Mouse (Mus musculus): ENCODE results near the gene Gpr137. TPM values are rescaled to one million over a fixed set of nuclear protein-coding genes. Genes with fewer than 3 reads are reported as not detected.
A peak's percentile ranks its signal among the peaks of the same experiment; 100 is the strongest.

Gpr137 gene
- polyA plus RNA-seq, 1 experiment from 2014 or later = 60.4 TPM

DNA sequence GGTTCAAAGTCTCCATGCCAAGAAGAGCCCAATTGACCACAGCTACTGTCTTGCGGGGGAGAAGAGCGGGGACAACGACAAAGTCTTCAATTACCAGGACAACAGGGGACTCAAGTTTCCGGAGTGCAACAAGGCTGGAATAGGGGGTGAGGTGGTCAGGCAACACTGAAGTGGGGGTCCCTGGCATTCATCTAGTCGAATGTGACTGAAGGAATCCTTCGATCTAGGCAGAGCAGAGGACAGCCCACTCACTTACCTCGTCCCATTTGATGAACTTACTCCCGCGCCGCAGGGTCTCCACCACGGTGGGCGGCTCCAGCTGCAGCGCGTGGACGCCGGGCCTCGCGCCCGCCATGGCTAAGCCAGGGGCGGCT is 27.0 kb upstream of the Gpr137 start:
- Histone ChIP-seq H3K9ac (replicated peaks; ENCODE audit: low read length) (no peak overlapping the region; the same call in 1 of the 2 replicates), H3K36me3 (ENCODE audit: control insufficient read depth, insufficient read depth, low read length) (no peaks in the 10 kb centered on the region), H3K9me3 (ENCODE audit: control insufficient read depth, low read length) (no peaks in the 10 kb centered on the region), H3K27me3 (ENCODE audit: control insufficient read depth, insufficient read depth, low read length) (peaks cover 20% of the 10 kb centered on the region), H3K27ac (replicated peaks; ENCODE audit: low read depth, low read length) (no peak overlapping the region), H3K4me2 (ENCODE audit: low read length) (peak overlapping the region; percentile 46), H3K4me1 (ENCODE audit: control insufficient read depth, insufficient read depth, low read length) (peaks cover 12% of the 10 kb centered on the region), H3K4me3 (replicated peaks; ENCODE audit: low read depth, low read length) (peak overlapping the region; percentile 28)
- no peak for ATAC-seq (ENCODE audit: low FRiP score, low TSS enrichment)
- WGBS = under 1% methylated on average over 20 of the region's 20 CpGs
- DNase-seq = no peak

DNA sequence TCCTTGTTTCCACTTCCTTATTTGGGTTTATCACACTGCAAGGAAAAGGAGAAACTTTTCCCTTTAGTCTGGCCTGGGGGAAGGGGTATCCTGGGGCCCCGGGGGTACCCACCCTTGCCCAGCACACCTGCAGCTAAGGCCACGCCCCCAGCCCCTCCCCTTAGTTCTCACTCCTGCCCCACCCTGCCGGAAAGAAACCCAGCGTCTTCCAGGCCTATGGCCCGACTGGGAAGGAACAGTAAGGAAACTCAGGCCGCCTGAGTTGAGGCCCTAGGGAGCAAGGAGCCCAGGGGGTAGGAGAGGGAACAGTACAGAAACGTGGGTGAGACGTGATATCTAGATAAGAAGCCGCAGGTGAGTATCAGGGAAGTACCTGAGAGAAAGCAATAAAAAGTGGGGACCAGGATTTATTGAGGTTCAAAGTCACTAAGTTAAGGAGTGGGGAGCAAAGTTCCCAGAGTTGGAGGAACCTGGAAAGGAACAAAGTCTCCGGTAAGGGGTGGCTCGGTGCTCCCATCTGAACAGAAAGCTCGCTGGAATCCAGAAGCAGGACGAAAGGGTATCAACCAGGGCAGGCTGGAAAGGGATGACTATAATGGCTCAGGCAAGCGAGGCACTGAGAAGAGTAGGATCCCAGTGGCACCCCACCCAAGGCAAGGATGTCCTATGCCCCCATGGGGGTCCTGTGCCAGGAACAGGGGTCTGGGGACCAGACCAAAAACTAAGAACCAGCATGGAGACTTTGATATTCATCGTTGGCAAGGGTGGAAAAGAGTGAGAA is 26.4 kb upstream of the Gpr137 start:
- H3K4me3 ChIP-seq (replicated peaks; ENCODE audit: low read depth, low read length) = peak overlapping the region; percentile 28
- DNase-seq (no peak), ATAC-seq (ENCODE audit: low FRiP score, low TSS enrichment) (no peak)
- peaks cover 20% of the 10 kb centered on the region for H3K27me3 ChIP-seq (ENCODE audit: control insufficient read depth, insufficient read depth, low read length)
- peaks cover 12% of the 10 kb centered on the region for H3K4me1 ChIP-seq (ENCODE audit: control insufficient read depth, insufficient read depth, low read length)
- no peak overlapping the region for H3K27ac ChIP-seq (replicated peaks; ENCODE audit: low read depth, low read length)
- WGBS = 15% methylated on average over 15 of the region's 15 CpGs
- H3K9ac ChIP-seq (replicated peaks; ENCODE audit: low read length) = no peak overlapping the region
- H3K36me3 ChIP-seq (ENCODE audit: control insufficient read depth, insufficient read depth, low read length) = no peaks in the 10 kb centered on the region
- no peaks in the 10 kb centered on the region for H3K9me3 ChIP-seq (ENCODE audit: control insufficient read depth, low read length)
- H3K4me2 ChIP-seq (ENCODE audit: low read length) = peak overlapping the region; percentile 46

DNA sequence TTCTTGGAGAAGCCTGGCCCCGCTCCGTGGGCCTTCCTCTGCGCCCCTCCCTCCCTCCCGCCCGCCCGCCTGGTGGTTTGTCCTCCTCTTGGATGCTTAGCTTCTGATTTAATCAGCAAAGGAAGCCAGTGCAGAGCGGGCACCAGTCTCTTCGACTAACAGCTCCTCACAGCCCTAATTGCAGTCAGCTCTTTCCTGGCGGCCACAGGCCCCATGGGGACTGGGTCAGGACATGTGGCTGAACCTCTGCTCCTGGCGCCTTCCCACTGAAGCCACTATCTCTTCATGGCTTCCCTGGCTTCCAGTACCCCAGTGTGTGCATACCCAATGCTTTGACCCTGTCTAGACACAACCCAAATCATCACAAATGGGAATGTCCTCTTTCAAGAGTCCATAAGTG is 14.2 kb upstream of the Gpr137 start:
- no peak for DNase-seq
- no peaks in the 10 kb centered on the region for H3K27me3 ChIP-seq (ENCODE audit: control insufficient read depth, insufficient read depth, low read length)
- no peak for ATAC-seq (ENCODE audit: low FRiP score, low TSS enrichment)
- H3K27ac ChIP-seq (replicated peaks; ENCODE audit: low read depth, low read length) = no peak overlapping the region
- 0 out of 2 replicates have a peak, but pooled peaks cover 4% of the 10 kb centered on the region for H3K36me3 ChIP-seq (ENCODE audit: control insufficient read depth, insufficient read depth, low read length)
- no peaks in the 10 kb centered on the region for H3K9me3 ChIP-seq (ENCODE audit: control insufficient read depth, low read length)
- H3K4me3 ChIP-seq (replicated peaks; ENCODE audit: low read depth, low read length) = no peak overlapping the region
- H3K9ac ChIP-seq (replicated peaks; ENCODE audit: low read length) = no peak overlapping the region
- peaks cover 13% of the 10 kb centered on the region for H3K4me1 ChIP-seq (ENCODE audit: control insufficient read depth, insufficient read depth, low read length)
- 79% methylated on average over 10 of the region's 10 CpGs for WGBS
- H3K4me2 ChIP-seq (ENCODE audit: low read length) = no peak overlapping the region

DNA sequence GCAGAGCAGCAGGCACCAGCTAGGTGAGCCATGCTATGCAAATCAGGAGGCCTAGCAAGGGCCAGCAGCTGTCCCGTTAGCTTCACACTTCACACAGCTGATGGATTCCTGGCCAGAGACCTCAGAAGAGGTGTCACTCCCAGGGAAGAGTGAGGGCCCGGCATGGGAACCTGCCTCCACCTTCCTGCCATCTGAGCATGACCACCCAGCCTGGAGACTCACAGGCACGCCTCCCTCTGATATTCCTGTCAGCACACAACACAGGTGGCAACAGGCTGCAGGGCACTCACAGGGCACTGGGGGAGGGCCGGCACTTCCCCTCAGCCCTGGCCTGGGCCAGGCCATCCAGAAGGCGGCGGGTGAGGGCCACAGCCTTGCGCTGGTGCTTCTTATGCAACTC is 13.1 kb upstream of the Gpr137 start:
- Histone ChIP-seq H3K4me2 (ENCODE audit: low read length) (no peak overlapping the region), H3K36me3 (ENCODE audit: control insufficient read depth, insufficient read depth, low read length) (0 out of 2 replicates have a peak, but pooled peaks cover 4% of the 10 kb centered on the region), H3K27me3 (ENCODE audit: control insufficient read depth, insufficient read depth, low read length) (no peaks in the 10 kb centered on the region), H3K9me3 (ENCODE audit: control insufficient read depth, low read length) (no peaks in the 10 kb centered on the region), H3K4me3 (replicated peaks; ENCODE audit: low read depth, low read length) (no peak overlapping the region), H3K4me1 (ENCODE audit: control insufficient read depth, insufficient read depth, low read length) (peaks cover 13% of the 10 kb centered on the region), H3K9ac (replicated peaks; ENCODE audit: low read length) (no peak overlapping the region), H3K27ac (replicated peaks; ENCODE audit: low read depth, low read length) (no peak overlapping the region)
- ATAC-seq (ENCODE audit: low FRiP score, low TSS enrichment) (no peak), DNase-seq (no peak)
- 88% methylated on average over 7 of the region's 7 CpGs for WGBS

DNA sequence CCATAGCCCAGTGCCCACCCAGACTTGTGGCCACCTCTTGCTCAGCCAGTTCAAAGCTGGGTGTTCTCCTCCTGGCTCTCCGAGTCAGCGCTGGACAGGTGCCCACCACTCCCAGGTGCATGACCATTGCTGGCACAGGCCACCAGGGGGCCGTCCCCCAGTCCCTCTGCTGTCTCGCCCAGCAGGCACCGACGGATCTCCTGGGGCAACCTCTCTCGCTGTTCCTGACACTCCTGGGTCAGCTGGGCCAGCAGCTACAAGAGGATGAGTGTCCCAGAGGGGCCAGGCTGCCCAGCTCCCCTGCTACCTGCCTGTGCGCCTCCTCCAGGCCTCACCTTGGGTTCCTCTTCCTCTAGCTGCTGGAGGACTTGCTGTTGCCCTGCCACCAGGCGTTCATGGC is 11.8 kb upstream of the Gpr137 start:
- Histone ChIP-seq H3K9ac (replicated peaks; ENCODE audit: low read length) (no peak overlapping the region), H3K4me1 (ENCODE audit: control insufficient read depth, insufficient read depth, low read length) (peaks cover 20% of the 10 kb centered on the region), H3K36me3 (ENCODE audit: control insufficient read depth, insufficient read depth, low read length) (0 out of 2 replicates have a peak, but pooled peaks cover 4% of the 10 kb centered on the region), H3K27me3 (ENCODE audit: control insufficient read depth, insufficient read depth, low read length) (no peaks in the 10 kb centered on the region), H3K27ac (replicated peaks; ENCODE audit: low read depth, low read length) (no peak overlapping the region), H3K9me3 (ENCODE audit: control insufficient read depth, low read length) (no peaks in the 10 kb centered on the region), H3K4me2 (ENCODE audit: low read length) (no peak overlapping the region), H3K4me3 (replicated peaks; ENCODE audit: low read depth, low read length) (no peak overlapping the region)
- DNase-seq = no peak
- no peak for ATAC-seq (ENCODE audit: low FRiP score, low TSS enrichment)
- WGBS = 60% methylated on average over 9 of the region's 9 CpGs

DNA sequence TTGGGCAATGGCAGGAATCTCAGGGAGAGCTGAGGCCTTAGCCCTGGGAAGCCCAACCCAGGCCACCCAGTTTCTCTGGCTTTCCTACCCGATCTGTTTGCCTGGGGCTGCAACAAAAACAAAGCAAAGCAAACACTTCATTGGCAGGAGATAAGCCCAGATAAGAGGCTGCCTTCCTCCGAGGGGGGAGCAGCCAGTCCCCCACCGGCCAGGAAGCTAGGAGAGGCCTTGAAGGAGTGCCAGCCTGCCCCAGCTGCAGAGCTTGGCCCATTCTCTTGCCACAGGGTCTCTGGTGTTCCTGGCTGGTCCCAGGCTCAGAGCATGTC is 10.4 kb upstream of the Gpr137 start:
- peak overlapping the region; percentile 97 for H3K4me2 ChIP-seq (ENCODE audit: low read length)
- no peak for DNase-seq
- peak overlapping the region; percentile 69; the same call in 1 of the 2 replicates for H3K9ac ChIP-seq (replicated peaks; ENCODE audit: low read length)
- H3K27me3 ChIP-seq (ENCODE audit: control insufficient read depth, insufficient read depth, low read length) = no peaks in the 10 kb centered on the region
- no peak overlapping the region; the same call in 1 of the 2 replicates for H3K4me3 ChIP-seq (replicated peaks; ENCODE audit: low read depth, low read length)
- WGBS = 34% methylated on average over 3 of the region's 3 CpGs
- 0 out of 2 replicates have a peak, but pooled peaks cover 6% of the 10 kb centered on the region for H3K36me3 ChIP-seq (ENCODE audit: control insufficient read depth, insufficient read depth, low read length)
- peaks cover 20% of the 10 kb centered on the region for H3K4me1 ChIP-seq (ENCODE audit: control insufficient read depth, insufficient read depth, low read length)
- ATAC-seq (ENCODE audit: low FRiP score, low TSS enrichment) = no peak
- H3K9me3 ChIP-seq (ENCODE audit: control insufficient read depth, low read length) = no peaks in the 10 kb centered on the region
- H3K27ac ChIP-seq (replicated peaks; ENCODE audit: low read depth, low read length) = peak overlapping the region; percentile 84

DNA sequence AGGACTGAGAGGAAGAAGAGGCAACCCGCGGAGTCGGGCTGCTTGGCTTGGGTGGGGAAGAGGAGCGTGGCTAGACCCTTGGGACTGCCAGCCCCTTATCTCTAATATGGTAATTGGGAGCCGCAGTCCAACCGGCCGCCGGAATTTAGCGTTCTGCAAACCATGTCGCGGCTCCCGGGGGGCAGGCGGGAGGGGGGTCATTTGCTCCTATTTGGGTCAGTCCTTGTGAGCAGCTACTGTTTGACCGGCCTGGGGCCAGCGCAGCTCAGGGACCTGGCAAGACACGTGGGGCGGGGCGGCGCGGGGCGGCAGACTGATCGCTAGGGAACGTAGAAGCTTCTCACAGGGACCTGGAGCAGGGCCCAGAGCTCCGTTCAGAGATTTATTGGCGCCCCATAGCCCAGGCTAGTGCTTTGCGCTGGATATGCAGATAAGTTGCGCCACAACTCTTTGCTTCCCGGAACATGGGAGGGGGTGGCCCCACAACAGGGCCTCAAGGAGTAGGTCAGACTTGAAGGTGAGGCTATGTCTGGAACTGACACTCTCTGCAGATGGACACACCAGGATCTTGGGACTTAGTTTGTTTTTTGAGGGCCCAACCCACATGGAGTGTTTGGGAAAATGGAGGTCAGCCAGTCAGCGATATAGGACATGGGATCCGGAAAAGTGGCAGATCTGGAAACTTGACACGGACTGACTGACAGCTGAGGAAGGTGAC is 9.9 kb upstream of the Gpr137 start:
- peak overlapping the region; percentile 69 for H3K9ac ChIP-seq (replicated peaks; ENCODE audit: low read length)
- ATAC-seq (ENCODE audit: low FRiP score, low TSS enrichment) = peak; percentile 17; the same call in 1 of the 2 replicates
- H3K4me1 ChIP-seq (ENCODE audit: control insufficient read depth, insufficient read depth, low read length) = peaks cover 20% of the 10 kb centered on the region
- no peaks in the 10 kb centered on the region for H3K27me3 ChIP-seq (ENCODE audit: control insufficient read depth, insufficient read depth, low read length)
- no peaks in the 10 kb centered on the region for H3K9me3 ChIP-seq (ENCODE audit: control insufficient read depth, low read length)
- H3K36me3 ChIP-seq (ENCODE audit: control insufficient read depth, insufficient read depth, low read length) = 0 out of 2 replicates have a peak, but pooled peaks cover 6% of the 10 kb centered on the region
- peak; percentile 67 for DNase-seq
- 3% methylated on average over 31 of the region's 31 CpGs for WGBS
- H3K4me2 ChIP-seq (ENCODE audit: low read length) = peak overlapping the region; percentile 97
- peak overlapping the region; percentile 84 for H3K27ac ChIP-seq (replicated peaks; ENCODE audit: low read depth, low read length)
- H3K4me3 ChIP-seq (replicated peaks; ENCODE audit: low read depth, low read length) = peak overlapping the region; percentile 50

DNA sequence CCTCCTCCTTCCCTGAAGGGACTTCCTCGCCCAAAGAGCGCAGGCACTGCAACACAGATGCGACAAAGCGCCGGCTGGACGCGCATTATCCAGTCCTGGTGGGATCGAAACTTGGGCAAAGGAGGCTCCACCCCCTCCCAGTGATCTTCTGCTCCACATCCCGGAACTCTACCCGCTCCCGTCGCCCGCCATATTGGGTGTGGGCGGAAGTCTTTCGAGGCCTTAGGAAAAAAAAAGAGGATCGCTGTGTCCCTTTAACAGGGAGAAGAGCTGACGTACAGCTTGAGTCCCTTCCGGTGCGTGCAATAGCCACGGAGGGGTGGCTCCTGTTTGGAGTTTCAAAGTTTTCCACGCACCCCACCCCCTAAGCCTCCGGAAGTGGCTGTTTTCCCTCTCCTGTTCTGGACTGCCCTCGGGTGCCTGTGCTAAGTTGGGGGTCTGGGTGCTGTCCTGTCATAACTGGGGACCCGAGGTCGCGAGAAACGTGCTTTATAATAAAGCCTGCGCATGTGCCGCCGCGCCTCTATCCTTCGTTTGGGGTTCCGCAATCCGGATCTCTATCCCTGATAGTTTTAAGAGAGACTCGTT is 9.2 kb upstream of the Gpr137 start:
- H3K4me1 ChIP-seq (ENCODE audit: control insufficient read depth, insufficient read depth, low read length) = peaks cover 20% of the 10 kb centered on the region
- under 1% methylated on average over 35 of the region's 35 CpGs for WGBS
- H3K4me2 ChIP-seq (ENCODE audit: low read length) = peak overlapping the region; percentile 97
- peak overlapping the region; percentile 84 for H3K27ac ChIP-seq (replicated peaks; ENCODE audit: low read depth, low read length)
- H3K27me3 ChIP-seq (ENCODE audit: control insufficient read depth, insufficient read depth, low read length) = no peaks in the 10 kb centered on the region
- 0 out of 2 replicates have a peak, but pooled peaks cover 6% of the 10 kb centered on the region for H3K36me3 ChIP-seq (ENCODE audit: control insufficient read depth, insufficient read depth, low read length)
- H3K4me3 ChIP-seq (replicated peaks; ENCODE audit: low read depth, low read length) = peak overlapping the region; percentile 50
- peak; percentile 95 for DNase-seq
- peak; percentile 79 for ATAC-seq (ENCODE audit: low FRiP score, low TSS enrichment)
- peak overlapping the region; percentile 69 for H3K9ac ChIP-seq (replicated peaks; ENCODE audit: low read length)
- H3K9me3 ChIP-seq (ENCODE audit: control insufficient read depth, low read length) = no peaks in the 10 kb centered on the region

Measured in midbrain, embryonic 14.5 days (tissue).